Mouse (Mus musculus) thymus, adult 2 months (tissue): ENCODE measurements around the gene BC049715.

Experiments
- CTCF ChIP-seq: fragments of 200-500 bp; IDR thresholded peaks from 2 replicates; pipeline ENCODE4 v1.5.1; 2012; ENCODE audit warnings: mild to moderate bottlenecking, control low read depth, low read length, moderate library complexity, borderline replicate concordance; ENCODE audit not compliant: control insufficient read depth, poor library complexity, insufficient read depth; ENCODE audit errors: extremely low read depth
- POLR2A ChIP-seq: fragments of 200-500 bp; IDR thresholded peaks from 2 replicates; pipeline ENCODE4 v1.6.1; 2012; ENCODE audit warnings: mild to moderate bottlenecking, low read length, control low read depth, moderate library complexity; ENCODE audit not compliant: control insufficient read depth, poor library complexity, insufficient read depth; ENCODE audit errors: extremely low read depth

GRCm38 (mm10) chr6:136808631-136809046, 18.8 kb upstream of the BC049715 start:
- no peak for TF ChIP-seq POLR2A
- TF ChIP-seq CTCF: no peak
